In genomic region chr6:10758620-10759311, GRCm38 (mm10) we compare ENCODE assay signal across 22 mouse cellular contexts.
DNase-seq lines count a peak whose midpoint lies in the region; ATAC-seq and TF ChIP-seq lines count a peak whose summit lies in the region.
"Had no signal": no experiment of that assay in that cellular context is flagged by ENCODE, and none has a peak within 500 bp of the region (broad histone marks: within the 10 kb centered on the region; RNA-seq: fewer than 3 reads in every experiment).

No protein-coding gene starts in this region.

- no peak overlapping the region for H3K9ac ChIP-seq in intestine, embryonic 15.5 days
- H3K9ac ChIP-seq: liver, postnatal 0 days had no signal

- no peak for TF ChIP-seq CTCF in kidney, adult 2 months (conservative IDR thresholded peaks at IDR 0.05; ENCODE audit: insufficient read depth, insufficient read length, low read depth, low read length)
- TF ChIP-seq CTCF in left cerebral cortex, adult 2 months (IDR thresholded peaks at IDR 0.05) = no peak

- TF ChIP-seq POLR2A in kidney, adult 2 months (IDR thresholded peaks at IDR 0.05; ENCODE audit: low read depth, low read length) = no peak

- intact Hi-C loops in left cerebral cortex, adult 2 months (cut with DNase I) = no loop called here
- intact Hi-C loops in left cerebral cortex, postnatal 4 days (cut with DNase I) = no loop called here

- no peaks in the 10 kb centered on the region for H3K9me3 ChIP-seq in intestine, embryonic 15.5 days
- H3K9me3 ChIP-seq: heart, embryonic 10.5 days; hindbrain, embryonic 10.5 days; midbrain, embryonic 10.5 days had no signal

- ATAC-seq in intestine, embryonic 15.5 days = peak; percentile 80
- ATAC-seq: forebrain, embryonic 14.5 days; hindbrain, embryonic 16.5 days; liver, postnatal 0 days; lung, postnatal 0 days had no signal

- no peaks in the 10 kb centered on the region for H3K36me3 ChIP-seq in kidney, adult 2 months (ENCODE audit: control insufficient read depth, insufficient read depth, low read length)
- no peaks in the 10 kb centered on the region for H3K36me3 ChIP-seq in intestine, embryonic 15.5 days
- H3K36me3 ChIP-seq: heart, embryonic 10.5 days; hindbrain, embryonic 10.5 days; midbrain, embryonic 10.5 days had no signal

- peak; percentile 1 for DNase-seq in kidney, adult 2 months
- no peak for DNase-seq in kidney, postnatal 36 days
- DNase-seq in left cerebral cortex, adult 2 months (ENCODE audit: extremely low spot score in 1 of 2, low spot score in 2 of 2) = no peak
- DNase-seq in left cerebral cortex, postnatal 4 days = no peak
- peak; percentile 60 for DNase-seq in telencephalon, adult 2 months (ENCODE audit: low read depth, low spot score)
- DNase-seq in retina, postnatal 1 day = no peak
- DNase-seq: adrenal gland, postnatal 25 days; cerebellum, adult 11 months; cerebellum, adult 9-11 months; gastrocnemius, postnatal 10 days; layer of hippocampus, adult 9-11 months; liver, postnatal 0 days; right cerebral cortex, adult 18-20 months; thymus, postnatal 25 days had no signal

- no peaks in the 10 kb centered on the region for H3K27me3 ChIP-seq in kidney, adult 2 months (replicated peaks; ENCODE audit: control insufficient read depth, insufficient read depth, low read length)
- no peaks in the 10 kb centered on the region for H3K27me3 ChIP-seq in intestine, embryonic 15.5 days (replicated peaks)

- no peaks in the 10 kb centered on the region for H3K4me1 ChIP-seq in kidney, adult 2 months (ENCODE audit: control insufficient read depth, insufficient read depth, low read length)
- no peaks in the 10 kb centered on the region for H3K4me1 ChIP-seq in intestine, embryonic 15.5 days (replicated peaks)
- H3K4me1 ChIP-seq: heart, embryonic 10.5 days; hindbrain, embryonic 10.5 days; midbrain, embryonic 10.5 days had no signal

- H3K4me3 ChIP-seq in kidney, adult 2 months (ENCODE audit: insufficient read depth, low read depth, low read length) = no peak overlapping the region
- H3K4me3 ChIP-seq in left cerebral cortex, adult 2 months = no peak overlapping the region
- H3K4me3 ChIP-seq in intestine, embryonic 15.5 days (replicated peaks) = no peak overlapping the region
- H3K4me3 ChIP-seq: heart, embryonic 10.5 days; hindbrain, embryonic 10.5 days; midbrain, embryonic 10.5 days had no signal

- no peak overlapping the region for H3K27ac ChIP-seq in kidney, adult 2 months (ENCODE audit: insufficient read depth, low read depth, low read length)
- peak overlapping the region; percentile 54; the same call in 1 of the 2 replicates for H3K27ac ChIP-seq in left cerebral cortex, adult 2 months
- H3K27ac ChIP-seq in intestine, embryonic 15.5 days = peak overlapping the region; percentile 66; the same call in 1 of the 2 replicates
- H3K27ac ChIP-seq: heart, embryonic 10.5 days; hindbrain, embryonic 10.5 days; midbrain, embryonic 10.5 days had no signal

- 76% methylated on average over 1 of the region's 1 CpGs for WGBS in kidney, adult 2 months
- WGBS in intestine, embryonic 15.5 days = 45% methylated on average over 1 of the region's 1 CpGs

- H3K4me2 ChIP-seq in intestine, embryonic 15.5 days (replicated peaks) = no peak overlapping the region
- H3K4me2 ChIP-seq: liver, embryonic 11.5 days had no signal

Comparison
In these comparisons a context has a peak if more than half of its experiments do, and no peak if none do; other contexts are left out.
1. DNase-seq: peak in kidney, adult 2 months (single experiment) and telencephalon, adult 2 months (single experiment); none in kidney, postnatal 36 days (0 of 2), left cerebral cortex, adult 2 months (0 of 2), left cerebral cortex, postnatal 4 days (single experiment) and retina, postnatal 1 day (single experiment).